Mouse (Mus musculus): ENCODE measurements around the gene Cyp4f37.

Cyp4f37 gene

DNA sequence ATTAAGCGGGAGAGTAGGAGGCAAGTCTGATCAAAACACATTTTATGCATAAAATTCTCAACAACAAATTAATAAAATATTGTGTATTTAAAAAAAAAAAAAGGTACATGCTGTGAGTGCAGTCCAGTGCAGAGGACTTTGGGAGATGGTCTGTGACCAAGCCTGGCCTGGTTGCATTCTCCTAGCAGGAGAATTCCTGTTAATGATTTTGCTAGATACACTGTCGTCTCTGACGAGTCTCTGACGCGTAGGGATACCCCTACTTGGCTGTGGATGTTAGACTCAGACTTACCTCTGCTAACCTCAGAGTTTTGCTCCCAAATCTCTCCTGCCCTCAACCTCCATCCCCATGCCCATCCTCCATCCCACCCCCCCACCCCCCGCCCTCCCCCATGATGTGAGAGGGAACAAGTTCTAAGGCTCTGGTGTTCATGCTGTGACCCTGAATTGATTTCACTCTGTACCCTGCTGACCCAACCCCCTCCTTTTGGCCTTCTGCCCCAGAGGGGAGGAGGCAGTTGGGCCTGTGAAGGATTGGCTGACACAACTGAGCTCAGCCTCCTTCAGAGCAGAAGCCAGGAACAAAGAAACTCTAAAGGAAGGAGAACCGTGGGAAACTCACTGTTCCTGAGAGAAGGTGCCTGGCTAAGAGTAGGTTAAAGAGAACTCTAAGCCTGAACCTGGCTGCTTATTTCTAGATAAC is 64.1 kb downstream of the Cyp4f37 start, which contains the start of gene Cyp4f15:
TSS of gene Cyp4f15 (plus strand) at position 580 of the 703 bp plus-strand sequence.
- DNase-seq, result peak; percentile 7 to 13
